Mouse (Mus musculus) right cerebral cortex, postnatal 25 days (tissue): ENCODE measurements around the gene Timm8b.

Source experiments
- DNase-seq: peaks from one replicate; pipeline ENCODE4 v3.0.0; 2022

Gene Timm8b

DNA sequence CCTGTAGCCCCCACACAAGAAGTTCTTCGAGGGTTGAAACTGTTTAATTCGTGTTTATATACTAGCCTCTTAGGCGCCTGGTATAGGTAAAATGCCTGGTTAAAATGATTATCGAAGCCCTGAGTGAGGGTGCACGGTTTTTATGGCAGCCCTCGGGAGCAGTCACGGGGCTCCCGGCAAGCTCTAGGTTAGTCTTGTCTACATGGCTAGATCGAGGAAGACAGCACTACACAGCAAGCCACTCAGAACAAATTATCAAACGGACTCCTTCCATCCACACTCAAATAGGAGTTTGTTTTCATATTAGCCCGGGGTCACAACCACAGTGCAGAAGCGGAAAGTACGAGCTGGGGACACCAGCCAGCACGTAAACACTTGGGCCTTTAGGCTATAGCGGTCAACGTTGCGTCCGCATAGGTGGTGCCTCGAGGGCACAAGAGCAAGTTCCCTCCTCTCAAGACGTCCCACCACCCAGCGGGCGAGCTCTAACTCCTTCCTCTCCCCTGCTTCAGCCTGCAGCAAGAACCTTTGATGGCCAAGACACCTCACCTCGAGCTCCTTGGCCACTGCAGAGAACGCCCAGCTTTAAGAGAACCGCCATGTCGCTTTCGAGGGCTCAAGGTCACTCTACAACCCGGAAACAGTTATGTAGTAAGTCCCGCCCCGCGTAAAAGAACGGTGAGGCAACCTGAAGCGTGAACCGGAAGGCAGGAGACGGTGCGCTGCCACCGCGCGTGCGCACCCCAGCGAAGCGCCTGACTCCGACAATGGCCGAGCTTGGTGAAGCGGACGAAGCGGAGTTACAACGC, at the start of gene Timm8b, which contains the start of gene Sdhd:
Gene Timm8b (plus strand): TSS at position 722 of the 809 bp plus-strand sequence.
Gene Sdhd (minus strand): TSS at position 624 of the 809 bp plus-strand sequence.
- peak; percentile 95 for DNase-seq

- peak; percentile 47 for DNase-seq
These were observed 49.2 kb upstream of the Timm8b start, which contains the start of gene Il18 for GRCm38 (mm10) chr9:50554241-50555093. Gene Il18 (plus strand): TSS chr9:50554827.

DNA sequence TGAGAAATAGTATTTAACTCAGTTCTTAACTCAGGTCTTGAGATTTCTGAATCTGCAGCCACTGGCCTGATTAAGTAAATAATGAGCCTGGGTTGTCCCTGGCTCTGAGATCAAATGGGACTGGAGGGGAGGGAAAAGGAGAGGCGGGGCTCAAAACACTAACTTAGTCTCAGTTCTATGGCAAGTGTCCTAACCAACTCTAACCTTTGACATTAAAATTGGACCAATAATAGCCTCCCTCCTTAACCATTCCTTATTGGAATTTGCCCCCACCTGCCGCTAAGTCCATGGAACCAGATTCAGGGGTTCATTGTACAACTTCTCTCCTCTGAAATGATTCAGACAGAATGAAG, 48.6 kb upstream of the Timm8b start, which contains the start of gene Bco2:
Gene Bco2 (minus strand): TSS at position 88 of the 353 bp plus-strand sequence.
- DNase-seq, result peak; percentile 7

DNA sequence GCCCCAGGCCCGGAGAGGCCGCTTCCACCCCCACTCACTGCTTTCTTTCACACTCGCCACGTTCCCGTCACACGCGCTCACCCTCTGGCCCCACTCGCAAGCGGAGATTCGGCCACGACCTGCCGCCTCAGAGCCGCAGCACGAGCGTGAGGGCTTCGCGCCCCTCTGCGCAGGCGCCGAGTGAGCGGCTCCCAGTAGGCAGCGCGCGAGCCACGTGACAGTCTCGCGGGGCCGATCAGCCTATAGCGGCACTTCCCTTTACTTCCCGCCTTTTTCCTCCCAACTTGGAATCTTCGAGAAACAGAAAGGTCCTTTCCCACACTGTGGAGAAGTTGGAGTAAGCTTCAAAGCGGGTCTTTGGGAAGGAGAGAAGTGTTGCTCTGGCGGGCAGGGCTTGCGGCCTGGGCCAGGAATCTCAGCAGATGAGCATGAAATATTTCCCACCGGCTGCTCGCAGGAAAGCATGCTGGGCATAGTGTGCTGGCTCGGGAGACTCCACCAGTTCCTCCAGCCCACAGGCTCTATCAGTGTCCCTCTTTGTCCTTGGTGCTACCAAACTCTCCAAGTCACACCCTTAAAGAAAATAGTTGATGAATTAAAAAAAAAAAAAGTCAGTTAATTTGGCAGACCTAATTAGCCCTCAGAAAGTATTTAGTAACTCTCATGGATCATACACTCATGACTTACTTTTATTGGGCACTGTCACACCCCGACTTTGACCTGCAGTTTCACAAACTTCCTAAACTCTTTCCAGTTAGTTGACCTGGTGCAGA, 42.4 kb upstream of the Timm8b start, which contains the start of gene Tex12:
Gene Tex12 (minus strand): TSS at position 181 of the 773 bp plus-strand sequence.
- DNase-seq, result no peak

DNA sequence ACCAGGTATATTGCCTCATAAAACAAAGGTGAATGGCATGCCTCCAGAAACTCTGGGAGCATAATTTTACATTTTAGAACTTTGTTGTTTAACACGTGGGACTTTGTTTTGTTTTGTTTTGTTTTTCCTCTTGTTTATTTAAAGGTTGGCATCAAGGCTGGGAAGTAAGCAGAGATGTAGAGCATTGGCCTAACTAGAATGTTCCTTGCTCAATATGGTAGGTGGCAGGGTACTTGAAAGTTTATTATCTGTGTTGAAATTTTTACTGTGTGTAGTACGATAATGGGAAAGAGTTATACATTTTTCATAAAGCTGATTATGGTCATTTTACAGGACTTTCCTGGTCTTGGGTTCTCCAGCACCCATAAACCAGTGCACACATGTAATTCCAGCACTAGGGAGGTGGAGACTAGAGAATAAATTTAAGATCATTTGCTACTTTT, 41.8 kb upstream of the Timm8b start:
- no peak for DNase-seq

DNA sequence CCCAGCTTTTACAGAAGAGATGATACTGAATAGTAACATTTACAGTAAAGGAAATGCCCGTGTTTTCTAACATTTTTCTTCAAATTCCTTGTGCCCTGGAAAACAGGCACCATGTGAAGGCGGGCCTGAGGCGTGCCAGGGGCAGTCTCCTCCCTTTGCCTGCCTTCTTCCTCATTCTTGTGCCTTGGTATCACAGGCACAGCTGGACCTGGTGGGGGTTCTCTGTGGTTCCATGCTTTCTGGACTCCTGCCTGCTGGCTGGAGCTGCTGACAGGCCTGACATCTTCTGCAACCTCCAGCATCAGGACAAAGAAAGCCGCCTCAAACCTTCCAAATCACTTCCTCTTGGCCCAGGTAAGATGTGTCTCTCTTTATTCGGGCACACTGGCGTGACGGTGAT, 38.5 kb upstream of the Timm8b start:
- no peak for DNase-seq

- no peak for DNase-seq
These were observed 37.8 kb upstream of the Timm8b start for GRCm38 (mm10) chr9:50565940-50566339.

DNA sequence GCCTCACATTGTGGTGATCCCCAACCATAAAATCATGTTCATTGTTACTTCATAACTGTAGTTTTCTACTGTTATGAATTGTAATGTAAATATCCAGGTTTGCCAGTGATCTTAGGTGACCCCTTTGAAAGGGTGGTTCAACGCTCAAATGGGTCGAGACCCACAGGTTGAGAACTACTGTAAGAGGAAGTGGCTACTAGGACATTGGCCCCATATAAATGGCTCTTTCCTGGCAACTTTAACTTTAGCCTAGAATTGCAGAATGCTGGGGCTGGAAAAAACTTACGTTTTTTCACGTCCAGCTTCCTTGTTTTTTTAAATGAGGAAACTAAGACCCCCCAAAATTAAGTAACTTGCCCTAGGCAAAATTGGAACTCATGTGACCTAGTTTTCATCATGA, 36.3 kb upstream of the Timm8b start:
- DNase-seq, result no peak

GRCm38 (mm10) chr9:50567881-50568280, 35.8 kb upstream of the Timm8b start:
- no peak for DNase-seq

DNA sequence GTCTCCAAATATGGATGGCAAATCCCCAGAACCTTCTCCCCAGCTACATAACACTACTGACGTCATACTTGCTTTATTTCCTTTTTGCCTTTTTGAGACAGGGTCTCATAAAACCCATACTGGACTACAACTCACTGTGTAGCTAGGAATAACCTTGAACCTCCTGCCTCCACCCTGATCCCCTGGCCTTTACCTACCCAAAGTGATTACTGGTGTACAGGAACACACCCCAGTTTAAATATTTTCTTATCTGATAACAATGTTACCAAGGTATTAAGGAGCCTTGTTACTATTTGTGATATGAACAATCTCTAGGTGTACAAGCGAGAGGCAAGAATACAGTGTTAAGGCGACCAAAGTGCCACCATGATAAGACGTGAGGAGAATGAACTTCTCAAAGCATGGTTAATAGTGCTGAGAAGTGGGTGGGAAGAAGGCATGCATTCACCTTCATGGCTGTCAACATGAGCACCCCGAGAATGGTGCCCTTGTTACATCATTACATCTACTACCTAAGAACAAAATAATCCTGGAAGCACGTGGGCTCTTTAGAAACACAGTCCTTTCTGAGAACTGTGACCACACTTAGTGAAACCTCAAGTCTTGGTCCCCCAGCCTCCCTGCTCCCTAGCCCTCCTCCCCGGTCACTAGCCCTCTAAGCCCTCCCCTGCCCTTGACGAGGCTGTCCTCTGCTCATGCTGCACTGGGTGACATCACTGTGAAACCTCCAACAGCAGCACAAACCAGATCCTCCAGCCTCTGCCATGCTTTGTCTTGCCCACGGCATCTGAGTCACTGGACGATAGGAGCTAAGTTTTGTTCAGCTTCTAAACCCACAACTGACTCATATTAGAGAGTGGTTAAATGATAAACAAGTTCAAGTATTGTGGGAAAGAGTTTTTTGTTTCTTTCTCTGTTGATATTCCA, 33.8 kb upstream of the Timm8b start:
- no peak for DNase-seq

DNA sequence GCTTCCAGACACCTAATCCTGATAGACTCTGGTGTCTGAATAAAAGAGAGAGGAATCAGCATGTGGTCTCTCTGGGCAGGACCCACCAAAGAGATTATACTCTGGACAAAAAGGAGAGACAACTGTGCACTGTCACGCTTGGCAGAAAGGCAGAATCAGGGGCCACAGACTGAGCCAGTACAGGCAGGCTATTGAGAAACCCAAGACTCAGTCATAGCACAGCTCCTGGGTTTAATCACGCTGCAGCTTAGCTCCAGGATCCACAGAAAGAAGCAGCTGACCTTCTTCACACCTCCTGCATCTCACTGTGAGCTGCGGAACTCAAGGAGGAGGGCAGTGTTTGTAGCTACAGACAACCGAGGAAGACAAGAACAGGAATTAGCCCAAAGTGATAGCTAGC, 23.3 kb upstream of the Timm8b start:
- DNase-seq, result no peak

DNA sequence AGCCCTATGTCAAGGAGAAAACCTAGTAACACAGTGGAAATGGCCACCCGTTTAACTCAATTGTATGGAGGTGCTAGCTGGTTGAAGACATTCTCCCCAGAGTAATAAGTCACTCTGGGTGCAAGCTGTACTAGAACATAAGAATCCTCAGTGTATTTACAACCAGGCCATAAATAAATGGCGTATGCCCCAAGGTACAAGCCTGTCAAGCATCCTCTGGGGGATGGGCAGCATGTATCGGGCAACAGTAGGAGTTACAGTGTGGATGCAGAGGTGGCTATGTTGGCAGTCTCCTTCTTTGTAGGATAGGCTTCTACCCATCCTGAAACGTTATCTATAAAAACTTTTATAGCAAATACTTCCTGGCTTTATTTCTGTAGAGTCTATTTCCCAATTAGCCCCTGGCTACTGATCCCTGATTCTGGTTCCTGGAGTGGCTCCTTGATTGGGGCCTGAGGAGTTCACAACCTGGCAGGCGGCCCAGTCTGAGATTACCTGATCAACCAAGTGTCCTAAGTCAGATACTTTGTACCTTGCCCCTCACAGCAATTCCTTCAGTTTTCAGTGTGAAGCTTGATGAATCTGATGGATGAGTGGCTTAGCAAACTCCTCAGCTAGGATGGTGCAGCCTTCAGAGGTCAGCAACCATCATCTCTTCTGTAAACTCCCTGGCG, 18.4 kb upstream of the Timm8b start:
- no peak for DNase-seq

- DNase-seq, result no peak
These were observed 16.8 kb upstream of the Timm8b start for GRCm38 (mm10) chr9:50586955-50587354.

- no peak for DNase-seq
These were observed 12.7 kb upstream of the Timm8b start for GRCm38 (mm10) chr9:50590856-50591518.

DNA sequence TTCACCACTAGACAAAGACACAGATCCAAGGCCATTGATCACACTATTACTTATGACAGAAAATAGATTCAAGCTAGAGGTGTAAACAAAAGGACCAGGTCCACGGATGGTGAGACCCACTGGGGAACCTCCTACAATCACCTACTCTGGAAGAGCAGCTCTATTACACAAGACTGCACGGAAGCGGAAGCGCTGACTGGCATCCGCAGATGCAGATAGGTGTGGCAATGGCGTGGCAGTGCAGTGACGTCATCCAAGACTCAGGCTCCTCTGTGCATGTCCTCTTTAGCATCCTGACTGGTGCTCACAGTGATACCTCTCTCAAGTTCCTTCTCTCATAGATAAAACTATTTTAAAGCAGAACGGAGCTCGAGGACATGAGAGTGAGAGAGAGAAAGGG, 10.8 kb upstream of the Timm8b start:
- no peak for DNase-seq

DNA sequence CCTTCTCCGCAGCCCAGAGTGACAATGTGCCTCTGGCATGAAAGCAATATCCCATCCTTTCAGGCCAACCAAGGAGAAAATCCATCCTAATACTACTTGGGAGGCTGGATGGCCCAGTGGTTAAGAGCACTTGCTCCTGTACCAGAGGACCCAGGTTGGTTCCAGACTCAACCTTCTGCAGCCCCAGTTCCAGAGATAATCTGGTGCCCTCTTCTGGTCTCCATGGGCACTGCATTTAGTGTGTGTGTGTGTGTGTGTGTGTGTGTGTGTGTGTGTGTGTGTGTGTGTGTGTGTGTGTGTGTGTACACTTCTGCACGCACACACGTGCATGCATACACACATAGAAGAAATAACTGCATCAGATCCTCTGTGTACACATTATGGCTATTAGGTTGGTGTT, 10.2 kb upstream of the Timm8b start:
- no peak for DNase-seq

GRCm38 (mm10) chr9:50594794-50595417, 8.8 kb upstream of the Timm8b start:
- DNase-seq, result no peak

- no peak for DNase-seq
These were observed 6.7 kb upstream of the Timm8b start for GRCm38 (mm10) chr9:50596973-50597372.

- no peak for DNase-seq
These were observed 2.2 kb upstream of the Timm8b start for GRCm38 (mm10) chr9:50601536-50601935.
